Mouse (Mus musculus) regulatory T cell (primary cell): Measurements from ENCODE around the gene Megf11.
"Not testable (repeated sequence)": the region's sequence is repeated elsewhere in the genome, so short reads cannot be mapped to it uniquely, and the experiment has no call there.

Experiments
- in situ Hi-C: fragments of 300-600 bp; cut with MboI, MseI; formaldehyde crosslinking; loops from one replicate; pipeline ENCODE4 v1.15.1; 2025; ENCODE audit warnings: high pct_unique_total_duplicates

The Megf11 gene

GRCm38 (mm10) chr9:64697006-64697405 is 311.6 kb downstream of the Megf11 start:
- in situ Hi-C loops = no loop called here

GRCm38 (mm10) chr9:64697677-64698076 is 312.3 kb downstream of the Megf11 start:
- in situ Hi-C loops = no loop called here

DNA sequence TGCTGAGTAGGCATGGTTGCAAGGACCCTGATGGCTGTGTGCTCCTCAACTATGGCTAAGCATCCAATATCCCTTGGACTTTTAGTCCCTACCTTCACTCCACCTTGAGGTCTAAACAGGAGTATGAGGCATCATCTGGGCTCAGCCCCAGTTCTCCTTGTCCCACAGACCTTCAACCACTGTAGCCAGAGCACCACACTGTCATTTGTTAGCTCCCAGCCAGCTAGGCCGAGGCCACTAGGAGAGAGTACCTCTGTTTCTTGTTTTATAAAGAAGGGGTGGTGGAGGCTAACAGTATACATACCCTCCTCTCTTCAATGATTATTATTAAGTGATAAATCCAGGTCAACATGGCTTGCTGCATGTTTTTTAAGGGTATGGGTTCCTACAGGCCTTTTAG is 313.2 kb downstream of the Megf11 start:
- in situ Hi-C loops = no loop called here

DNA sequence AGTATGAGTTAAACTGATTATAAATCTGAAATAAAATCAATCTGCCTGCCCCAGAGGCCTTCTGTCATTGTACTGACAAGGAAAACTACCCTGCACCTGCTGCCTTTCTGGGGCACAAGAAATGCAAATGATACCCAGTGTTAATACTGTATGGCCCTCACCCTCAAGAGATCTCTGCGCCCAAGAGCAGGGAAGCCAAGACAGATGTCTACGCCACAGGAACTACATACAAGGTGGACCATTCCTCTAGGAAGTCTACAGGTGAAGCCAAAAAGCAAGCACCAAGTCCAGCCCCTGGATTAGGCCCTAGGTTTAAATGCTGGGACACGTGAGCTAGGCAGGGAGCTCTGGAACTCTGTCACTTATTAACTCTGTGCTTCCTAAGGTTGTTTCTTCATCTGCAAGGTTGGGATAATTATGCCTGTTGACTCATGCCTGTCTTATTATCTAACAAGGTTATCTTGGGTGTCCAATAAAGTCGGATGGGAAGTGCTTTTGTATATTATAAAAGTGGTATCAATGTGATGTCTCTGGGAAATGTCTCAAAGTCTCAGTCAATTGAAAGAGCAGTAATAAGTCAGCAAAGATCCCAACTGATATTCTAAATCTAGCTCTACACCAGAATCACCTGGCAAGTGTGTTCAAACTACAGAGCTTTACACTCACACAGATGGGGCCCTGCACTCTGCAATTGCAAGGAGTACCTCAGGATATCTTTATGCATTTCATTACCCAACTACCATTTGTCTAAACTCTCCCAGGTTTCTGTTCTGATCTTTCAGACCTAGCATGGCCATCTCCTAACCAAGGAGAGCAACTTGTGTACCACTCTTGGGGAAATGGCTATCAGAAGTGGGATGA is 315.3 kb downstream of the Megf11 start:
- in situ Hi-C loops = no loop called here

- in situ Hi-C loops = no loop called here
Observed at GRCm38 (mm10) chr9:64701651-64702050, 316.2 kb downstream of the Megf11 start.

DNA sequence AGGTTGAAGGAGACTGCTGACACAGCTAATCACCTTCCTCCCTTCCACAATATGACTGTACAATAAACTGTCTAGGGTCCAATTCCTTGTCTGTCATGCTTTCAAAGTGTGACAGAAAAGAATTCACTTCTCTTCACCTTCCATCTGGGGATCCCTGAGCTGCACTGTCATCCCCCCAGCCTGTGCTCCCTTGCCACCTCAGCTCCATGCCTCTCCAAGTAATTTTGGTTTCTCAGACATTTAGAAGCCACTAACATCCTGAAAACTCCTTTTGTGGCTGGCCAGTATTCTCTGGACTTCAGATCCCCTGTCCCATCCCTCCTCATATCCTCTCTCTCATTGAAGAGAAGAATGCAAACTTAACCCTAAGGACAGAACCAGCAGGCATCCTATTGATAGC is 317.0 kb downstream of the Megf11 start:
- in situ Hi-C loops = no loop called here

- in situ Hi-C loops = no loop called here
Observed at GRCm38 (mm10) chr9:64702937-64703336, 317.5 kb downstream of the Megf11 start.

GRCm38 (mm10) chr9:64703420-64703965 is 318.1 kb downstream of the Megf11 start:
- in situ Hi-C loops = no loop called here

- in situ Hi-C loops = no loop called here
Observed at GRCm38 (mm10) chr9:64704073-64704840, 318.8 kb downstream of the Megf11 start.

DNA sequence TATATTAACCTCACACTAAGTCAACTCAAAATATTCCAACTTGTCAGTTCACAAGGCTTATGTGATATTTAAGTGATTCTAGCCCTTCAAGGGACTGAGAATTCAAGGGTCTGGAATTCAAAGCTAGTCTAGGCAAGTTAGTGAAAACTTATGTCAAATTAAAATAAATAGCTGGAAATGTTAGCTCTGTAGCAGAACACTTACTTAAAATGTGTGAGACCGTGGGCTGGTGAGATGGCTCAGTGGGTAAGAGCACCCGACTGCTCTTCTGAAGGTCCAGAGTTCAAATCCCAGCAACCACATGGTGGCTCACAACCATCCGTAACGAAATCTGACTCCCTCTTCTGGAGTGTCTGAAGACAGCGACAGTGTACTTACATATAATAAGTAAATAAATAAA is 324.9 kb downstream of the Megf11 start:
- in situ Hi-C loops = not testable (repeated sequence)

GRCm38 (mm10) chr9:64719526-64720163 is 334.2 kb downstream of the Megf11 start:
- in situ Hi-C loops = no loop called here

DNA sequence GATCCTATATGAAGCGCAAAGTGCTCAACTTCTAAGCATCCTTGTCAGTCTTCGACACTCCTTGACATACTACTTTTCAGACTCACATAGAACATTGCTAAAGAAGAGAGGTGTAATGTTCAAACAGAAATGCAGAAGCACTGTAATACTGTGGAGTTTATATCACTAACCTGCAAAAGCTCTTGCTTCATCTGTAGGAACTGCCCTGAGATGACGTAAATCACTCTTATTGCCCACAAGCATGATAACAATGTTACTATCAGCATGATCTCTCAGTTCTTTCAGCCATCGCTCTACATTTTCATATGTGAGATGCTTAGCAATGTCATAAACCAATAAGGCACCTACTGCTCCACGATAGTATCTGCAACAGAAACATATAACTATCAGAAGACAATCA is 341.0 kb downstream of the Megf11 start:
- in situ Hi-C loops = no loop called here

- in situ Hi-C loops = no loop called here
Observed at GRCm38 (mm10) chr9:64731029-64731560, 345.7 kb downstream of the Megf11 start.

DNA sequence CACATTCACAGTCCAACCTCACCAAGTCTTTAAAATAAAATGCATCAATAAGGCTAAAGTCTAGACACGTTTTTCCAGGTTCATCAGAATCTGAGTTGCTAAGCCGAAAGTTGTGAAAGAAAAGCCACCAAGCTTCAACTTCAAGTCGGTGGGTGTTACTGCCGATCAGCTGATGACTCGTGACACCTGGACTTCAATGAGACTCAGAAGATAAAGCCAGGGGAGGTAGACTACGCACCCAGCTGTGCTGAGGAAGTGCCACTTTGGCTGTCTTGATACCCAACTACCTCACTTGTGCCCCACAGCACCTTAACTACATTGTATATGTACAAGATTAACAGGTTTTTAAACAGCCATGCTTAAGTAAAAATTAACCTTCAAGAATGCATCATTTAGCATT is 348.7 kb downstream of the Megf11 start:
- in situ Hi-C loops = no loop called here

DNA sequence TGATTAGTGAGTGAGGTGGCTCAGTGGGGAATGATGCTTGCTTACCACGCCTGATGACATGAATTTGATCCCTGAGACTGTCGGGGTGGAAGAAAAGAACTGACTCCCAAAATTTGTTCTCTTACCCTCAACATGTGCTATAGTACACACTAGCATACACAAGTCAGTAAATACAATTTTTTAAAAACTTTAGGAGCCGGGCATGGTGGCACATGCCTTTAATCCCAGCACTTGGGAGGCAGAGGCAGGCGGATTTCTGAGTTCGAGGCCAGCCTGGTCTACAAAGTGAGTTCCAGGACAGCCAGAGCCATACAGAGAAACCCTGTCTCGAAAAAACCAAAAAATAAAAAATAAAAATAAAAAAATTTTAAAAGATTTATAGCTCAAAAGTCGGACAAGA is 349.6 kb downstream of the Megf11 start:
- in situ Hi-C loops = not testable (repeated sequence)

DNA sequence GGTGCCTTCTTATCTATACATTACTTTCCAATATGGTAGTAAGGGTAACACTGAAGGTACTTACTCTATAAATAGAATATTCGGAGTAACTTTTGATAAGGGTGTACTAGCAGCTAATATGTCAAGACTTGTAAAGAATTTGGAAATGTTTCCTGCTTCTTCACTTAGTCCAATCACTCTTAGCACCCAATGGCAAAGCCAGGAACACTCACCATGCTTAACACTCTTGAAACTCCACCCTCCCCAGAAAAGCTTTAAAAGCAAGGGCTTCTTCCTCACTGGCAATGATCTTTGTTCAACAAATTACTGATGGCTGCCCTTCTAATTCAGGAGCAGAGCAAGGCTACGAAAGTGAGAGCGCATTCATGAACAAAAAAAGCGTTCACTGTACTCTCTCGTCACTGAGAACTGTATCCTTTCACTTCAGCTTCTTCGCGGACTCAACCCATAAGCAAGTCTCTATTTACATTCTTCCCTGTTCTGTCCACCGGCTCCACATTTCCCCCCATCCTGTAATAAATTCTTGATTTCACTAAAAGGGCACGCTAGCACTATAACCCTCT is 350.7 kb downstream of the Megf11 start:
- in situ Hi-C loops = no loop called here

DNA sequence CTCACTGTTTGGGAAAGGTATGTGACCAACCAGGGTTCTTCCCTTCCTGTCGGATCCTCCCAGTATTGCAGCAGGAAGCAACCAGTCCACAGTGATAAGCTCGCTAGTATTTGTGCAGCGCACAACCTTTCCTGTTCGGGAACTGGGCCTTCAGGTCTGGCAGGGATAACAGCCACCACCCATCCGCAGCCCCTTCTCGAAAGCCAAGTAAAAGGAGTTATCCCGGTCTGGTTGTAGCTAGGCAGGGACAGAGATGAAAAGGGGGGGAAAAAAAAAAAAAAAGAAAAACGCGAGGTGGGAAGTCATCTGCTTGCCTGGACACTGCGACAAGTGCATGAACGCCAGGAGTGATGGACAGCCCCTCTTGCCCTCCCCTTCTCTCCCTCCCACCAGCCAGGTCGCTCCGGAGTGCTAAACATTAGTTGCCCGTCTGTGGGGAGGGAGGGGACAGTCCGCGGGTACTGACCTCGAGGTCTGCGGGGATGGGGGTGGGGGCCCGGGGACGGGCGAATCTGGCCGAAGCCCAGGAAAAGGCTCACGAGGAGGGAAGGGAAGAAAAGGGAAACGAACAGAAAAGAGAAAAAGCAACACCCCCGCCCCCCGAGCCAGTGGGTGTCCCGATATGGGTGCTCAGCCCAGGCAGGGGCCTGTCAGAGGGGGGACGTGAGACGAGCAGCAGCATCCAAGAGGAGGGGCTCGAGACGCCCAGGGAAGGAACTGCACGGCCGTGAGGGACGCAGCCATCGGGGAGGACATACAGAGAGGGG is 351.4 kb downstream of the Megf11 start:
- in situ Hi-C loops = no loop called here

GRCm38 (mm10) chr9:64737406-64738201 is 352.2 kb downstream of the Megf11 start, which contains the start of gene Rab11a:
Gene Rab11a, minus strand, starts transcription at chr9:64737758.
- in situ Hi-C loops = no loop called here

DNA sequence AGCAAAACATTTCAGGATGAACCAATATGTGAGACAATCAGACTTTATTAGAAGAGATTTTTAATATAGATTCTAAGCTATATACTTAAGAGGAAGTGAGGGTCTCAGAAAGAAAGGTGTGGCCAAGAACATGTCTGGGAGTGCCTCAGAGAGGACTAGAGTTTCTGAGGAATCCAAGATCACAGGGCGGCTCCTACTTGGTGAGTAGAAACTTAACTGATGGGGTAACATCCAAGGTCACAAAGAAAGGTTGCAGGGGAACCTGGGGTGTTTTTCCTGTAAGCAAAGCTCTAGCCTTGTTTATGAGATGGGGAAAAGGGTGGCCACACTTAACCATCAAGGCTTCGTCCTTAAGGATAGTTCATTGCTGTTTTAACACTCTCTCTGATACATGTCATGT is 353.6 kb downstream of the Megf11 start:
- in situ Hi-C loops = no loop called here

DNA sequence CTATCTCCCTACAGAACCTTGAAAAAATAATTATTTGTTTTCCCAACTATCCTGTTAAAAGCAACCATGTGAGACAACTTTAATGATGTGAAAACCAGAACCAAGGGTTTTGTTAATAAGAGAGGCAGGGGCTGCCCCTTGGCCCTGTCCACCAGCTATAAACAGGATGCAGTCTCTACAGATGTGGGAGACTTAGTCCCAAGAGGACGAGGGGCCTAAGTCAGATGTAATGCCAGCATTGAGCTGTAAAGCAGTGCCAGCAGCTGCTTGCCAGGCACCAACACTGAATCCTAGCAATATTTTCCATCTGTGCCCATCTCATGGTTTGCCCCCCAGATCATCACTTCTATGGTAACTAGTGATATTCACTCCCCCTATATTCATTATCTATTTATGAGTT is 357.0 kb downstream of the Megf11 start:
- in situ Hi-C loops = no loop called here
